Comparison of ENCODE assay signal across 7 mouse cellular contexts in genomic region chr15:102406196-102406911, GRCm38 (mm10). TPM values are rescaled to one million over a fixed set of nuclear protein-coding genes. Genes with fewer than 3 reads are reported as not detected.
DNase-seq lines count a peak whose midpoint lies in the region; ATAC-seq lines count a peak whose summit lies in the region.

No protein-coding gene starts in this region.

- H3K4me2 ChIP-seq in intestine, embryonic 14.5 days (ENCODE audit: low read length) = peak overlapping the region; percentile 51

- no peaks in the 10 kb centered on the region for H3K9me3 ChIP-seq in intestine, embryonic 14.5 days (ENCODE audit: control insufficient read depth, low read length)
- no peaks in the 10 kb centered on the region for H3K9me3 ChIP-seq in midbrain, embryonic 10.5 days (replicated peaks)

- peak overlapping the region; percentile 99 for H3K27ac ChIP-seq in intestine, embryonic 14.5 days (ENCODE audit: low read depth)
- H3K27ac ChIP-seq in midbrain, embryonic 10.5 days (replicated peaks) = peak overlapping the region; percentile 97

- WGBS in intestine, embryonic 14.5 days = 2% methylated on average over 34 of the region's 69 CpGs
- WGBS in midbrain, embryonic 10.5 days = 0% methylated on average over 24 of the region's 69 CpGs

- DNase-seq in adrenal gland, adult 2 months = peak; percentile 94
- DNase-seq in gastrocnemius, postnatal 10 days = peak; percentile 84
- peak; percentile 84 for DNase-seq in intestine, embryonic 14.5 days (ENCODE audit: low spot score)
- DNase-seq in left cerebral cortex, postnatal 4 days = peak; percentile 76
- no peak for DNase-seq in midbrain, embryonic 10.5 days (ENCODE audit: low spot score)
- DNase-seq in spleen, postnatal 14 days (ENCODE audit: low spot score in 2 of 2) = peak; percentile 70 to 74

- peaks cover 37% of the 10 kb centered on the region for H3K36me3 ChIP-seq in intestine, embryonic 14.5 days (ENCODE audit: control insufficient read depth, insufficient read depth, low read length)
- peaks cover 39% of the 10 kb centered on the region for H3K36me3 ChIP-seq in midbrain, embryonic 10.5 days

- peak overlapping the region; percentile 97 for H3K9ac ChIP-seq in intestine, embryonic 14.5 days (ENCODE audit: low read length)

- intact Hi-C loops in left cerebral cortex, postnatal 4 days (cut with DNase I) = no loop called here

- peak; percentile 5; the same call in 1 of the 2 replicates for ATAC-seq in common myeloid progenitor, adult 5-6 weeks (replicated peaks; ENCODE audit: low read depth, poor library complexity, severe bottlenecking)
- peak; percentile 36 for ATAC-seq in intestine, embryonic 14.5 days (replicated peaks; ENCODE audit: low FRiP score, low TSS enrichment, low read depth)

- H3K4me3 ChIP-seq in intestine, embryonic 14.5 days (ENCODE audit: low read depth, low read length) = peak overlapping the region; percentile 67
- H3K4me3 ChIP-seq in midbrain, embryonic 10.5 days = peak overlapping the region; percentile 96

- peaks cover 34% of the 10 kb centered on the region for H3K4me1 ChIP-seq in intestine, embryonic 14.5 days (replicated peaks; ENCODE audit: control insufficient read depth, insufficient read depth, low read length)
- peaks cover 53% of the 10 kb centered on the region for H3K4me1 ChIP-seq in midbrain, embryonic 10.5 days

- no peaks in the 10 kb centered on the region for H3K27me3 ChIP-seq in intestine, embryonic 14.5 days (replicated peaks; ENCODE audit: control insufficient read depth, insufficient read depth, low read length)
- 0 out of 2 replicates have a peak, but pooled peaks cover under 1% of the 10 kb centered on the region for H3K27me3 ChIP-seq in midbrain, embryonic 10.5 days (ENCODE audit: low read depth, poor library complexity, severe bottlenecking)

RNA-seq across cellular contexts. Expression of gene Sp1, which starts 0.4 kb away (rescaled TPM):
- total RNA-seq in adrenal gland, adult 2 months (2021) = 10 to 100 TPM; 71.7 to 72.1 TPM
- 8.5 and 11.1 TPM in 2 replicates for polyA plus RNA-seq in adrenal gland, adult 2 months (2012; rRNA removed)
- 65.3 and 87.3 TPM in 2 replicates for total RNA-seq in common myeloid progenitor, adult 5-6 weeks (2017)
- 10 to 100 TPM; 32.9 to 43.2 TPM for total RNA-seq in gastrocnemius, postnatal 10 days (2021)
- polyA plus RNA-seq in intestine, embryonic 14.5 days (2014; fragmentation: Nextera tagmentation; extraction: Ambion mirVana) = 14.4 and 15.8 TPM in 2 replicates
- 10 to 100 TPM; 30.5 to 35.0 TPM for total RNA-seq in left cerebral cortex, postnatal 4 days (2021)
- 7.9 and 8.9 TPM in 2 replicates for polyA plus RNA-seq in midbrain, embryonic 10.5 days (2016; fragmentation: Nextera tagmentation; extraction: Ambion mirVana)

RNA-seq across cellular contexts. Expression of gene Amhr2, which starts 38.8 kb away (rescaled TPM):
- 1 to 10 TPM; 1.0 to 1.6 TPM for total RNA-seq in adrenal gland, adult 2 months (2021)
- 1.3 and 2.5 TPM in 2 replicates for polyA plus RNA-seq in adrenal gland, adult 2 months (2012; rRNA removed)
- total RNA-seq in common myeloid progenitor, adult 5-6 weeks (2017) = not detected in 2 replicates
- total RNA-seq in gastrocnemius, postnatal 10 days (2021) = 1 to 10 TPM; 4.1 to 5.8 TPM
- polyA plus RNA-seq in intestine, embryonic 14.5 days (2014; fragmentation: Nextera tagmentation; extraction: Ambion mirVana) = 0.81 and 0.97 TPM in 2 replicates
- total RNA-seq in left cerebral cortex, postnatal 4 days (2021) = 1 to 10 TPM in 1 of 2 experiments, under 1 TPM in 1; 0.93 to 1.4 TPM
- 0.10 and 0.50 TPM in 2 replicates for polyA plus RNA-seq in midbrain, embryonic 10.5 days (2016; fragmentation: Nextera tagmentation; extraction: Ambion mirVana)

RNA-seq across cellular contexts. Expression of gene Sp7, which starts 39.4 kb away (rescaled TPM):
- under 1 TPM; 0.09 to 0.14 TPM for total RNA-seq in adrenal gland, adult 2 months (2021)
- 0.50 and 0.55 TPM in 2 replicates for polyA plus RNA-seq in adrenal gland, adult 2 months (2012; rRNA removed)
- total RNA-seq in common myeloid progenitor, adult 5-6 weeks (2017) = not detected in 2 replicates
- total RNA-seq in gastrocnemius, postnatal 10 days (2021) = 1 to 10 TPM in 1 of 2 experiments, under 1 TPM in 1; 0.14 to 7.4 TPM
- 1.2 and 1.3 TPM in 2 replicates for polyA plus RNA-seq in intestine, embryonic 14.5 days (2014; fragmentation: Nextera tagmentation; extraction: Ambion mirVana)
- total RNA-seq in left cerebral cortex, postnatal 4 days (2021) = under 1 TPM; 0.24 to 0.56 TPM
- polyA plus RNA-seq in midbrain, embryonic 10.5 days (2016; fragmentation: Nextera tagmentation; extraction: Ambion mirVana) = 0.59 and 0.66 TPM in 2 replicates

RNA-seq across cellular contexts. Expression of gene Prr13, which starts 52.5 kb away (rescaled TPM):
- 100 to 1,000 TPM; 105 to 197 TPM for total RNA-seq in adrenal gland, adult 2 months (2021)
- polyA plus RNA-seq in adrenal gland, adult 2 months (2012; rRNA removed) = 213 and 313 TPM in 2 replicates
- total RNA-seq in common myeloid progenitor, adult 5-6 weeks (2017) = 38.7 and 51.2 TPM in 2 replicates
- total RNA-seq in gastrocnemius, postnatal 10 days (2021) = 10 to 100 TPM; 11.3 to 14.5 TPM
- 132 and 141 TPM in 2 replicates for polyA plus RNA-seq in intestine, embryonic 14.5 days (2014; fragmentation: Nextera tagmentation; extraction: Ambion mirVana)
- total RNA-seq in left cerebral cortex, postnatal 4 days (2021) = 10 to 100 TPM; 18.6 to 20.0 TPM
- polyA plus RNA-seq in midbrain, embryonic 10.5 days (2016; fragmentation: Nextera tagmentation; extraction: Ambion mirVana) = 75.7 and 82.3 TPM in 2 replicates

RNA-seq across cellular contexts. Expression of gene Aaas, which starts 55.8 kb away (rescaled TPM):
- total RNA-seq in adrenal gland, adult 2 months (2021) = 10 to 100 TPM; 16.8 to 18.1 TPM
- polyA plus RNA-seq in adrenal gland, adult 2 months (2012; rRNA removed) = 44.9 and 46.6 TPM in 2 replicates
- 111 and 199 TPM in 2 replicates for total RNA-seq in common myeloid progenitor, adult 5-6 weeks (2017)
- 10 to 100 TPM in 1 of 2 experiments, 1 to 10 TPM in 1; 7.8 to 11.1 TPM for total RNA-seq in gastrocnemius, postnatal 10 days (2021)
- 64.1 and 71.2 TPM in 2 replicates for polyA plus RNA-seq in intestine, embryonic 14.5 days (2014; fragmentation: Nextera tagmentation; extraction: Ambion mirVana)
- 10 to 100 TPM; 28.7 to 29.2 TPM for total RNA-seq in left cerebral cortex, postnatal 4 days (2021)
- polyA plus RNA-seq in midbrain, embryonic 10.5 days (2016; fragmentation: Nextera tagmentation; extraction: Ambion mirVana) = 115 and 128 TPM in 2 replicates
